Mouse (Mus musculus) erythroid progenitor cell, adult 5-6 weeks (primary cell): ENCODE results near the gene Mbd5. TPM values are rescaled to one million over a fixed set of nuclear protein-coding genes. Genes with fewer than 3 reads are reported as not detected.
A peak's percentile ranks its signal among the peaks of the same experiment; 100 is the strongest.

ENCODE experiments used
- ATAC-seq: replicated peaks from 2 replicates; pipeline ENCODE4 v1.8.0; 2016; ENCODE audit warnings: moderate number of reproducible peaks, mild to moderate bottlenecking, moderate TSS enrichment, inconsistent platforms; ENCODE audit not compliant: poor library complexity, low FRiP score, severe bottlenecking
- total RNA-seq, 2 experiments: library from RNA; stranded (forward) in 1 of 2; stranded (reverse) in 1 of 2; fragments of 150-400 nt in 1 of 2; fragments of 186-747, 209-891 nt in 1 of 2; gene quantifications; 2 replicates each; pipeline versions ENCODE4 v1.2.3 to v1.2.4; 2015 to 2017; ENCODE audit warnings: low replicate concordance in 2 of 2

The Mbd5 gene
- total RNA-seq, 2 experiments from 2014 or later = 15.4 to 46.9 TPM

DNA sequence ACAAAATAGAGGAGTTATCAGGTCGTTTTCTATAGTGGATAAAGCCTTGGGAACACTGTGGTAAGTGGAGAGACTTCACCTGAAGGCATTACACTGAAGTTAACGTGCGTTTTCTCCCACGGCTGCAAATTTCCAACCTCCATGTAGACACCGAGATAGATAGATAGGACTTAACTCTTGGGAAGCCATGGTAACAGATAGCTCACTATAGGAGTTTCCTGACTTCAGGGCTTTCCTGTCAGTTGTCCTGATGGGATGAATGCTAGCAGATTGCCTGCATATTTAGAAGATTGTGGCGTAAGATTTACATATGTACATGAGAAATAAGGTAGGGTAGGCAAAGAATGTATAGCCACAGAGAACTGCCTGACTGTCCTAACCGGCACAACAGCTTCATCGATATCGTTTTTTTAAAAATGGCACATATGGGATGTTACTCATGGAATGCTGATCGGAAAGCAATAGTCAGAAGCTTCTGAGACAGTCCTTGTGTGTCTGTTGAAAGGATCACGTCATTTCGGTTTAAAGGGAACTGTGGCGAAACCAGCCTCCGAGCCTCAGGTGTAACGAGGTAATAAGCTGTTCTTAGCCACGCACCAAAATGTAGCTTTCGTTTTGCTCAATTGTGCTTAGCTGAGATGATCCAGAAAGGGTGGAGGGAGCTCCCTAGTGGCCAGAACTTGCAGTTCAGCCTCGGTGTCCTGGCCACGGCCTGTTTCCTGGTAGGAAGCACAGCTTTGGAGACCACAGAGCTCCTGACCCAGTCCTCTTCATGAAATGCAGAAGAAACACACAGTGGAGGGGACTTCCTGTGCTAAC, 363.5 kb downstream of the Mbd5 start:
- peak; percentile 86 for ATAC-seq

DNA sequence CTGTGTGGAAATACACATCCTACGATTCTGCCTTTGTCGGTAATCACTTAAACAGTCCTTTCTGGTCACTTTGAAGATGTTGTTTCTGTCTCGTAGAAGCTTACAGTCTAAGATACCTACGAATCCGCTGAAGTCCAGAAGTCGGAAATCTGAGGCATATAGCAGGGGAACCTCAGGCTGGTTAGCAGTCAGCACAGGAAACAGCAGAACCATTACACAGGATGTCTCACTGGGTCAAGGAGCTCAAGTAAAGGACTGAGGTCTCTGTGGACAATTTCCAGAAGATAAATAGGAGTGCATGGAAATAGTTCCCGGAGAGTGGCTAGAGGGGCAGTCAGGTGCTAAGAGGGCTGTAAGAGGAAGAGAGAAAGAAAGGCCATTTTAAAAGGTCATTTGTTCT, 384.3 kb downstream of the Mbd5 start:
- no peak for ATAC-seq

DNA sequence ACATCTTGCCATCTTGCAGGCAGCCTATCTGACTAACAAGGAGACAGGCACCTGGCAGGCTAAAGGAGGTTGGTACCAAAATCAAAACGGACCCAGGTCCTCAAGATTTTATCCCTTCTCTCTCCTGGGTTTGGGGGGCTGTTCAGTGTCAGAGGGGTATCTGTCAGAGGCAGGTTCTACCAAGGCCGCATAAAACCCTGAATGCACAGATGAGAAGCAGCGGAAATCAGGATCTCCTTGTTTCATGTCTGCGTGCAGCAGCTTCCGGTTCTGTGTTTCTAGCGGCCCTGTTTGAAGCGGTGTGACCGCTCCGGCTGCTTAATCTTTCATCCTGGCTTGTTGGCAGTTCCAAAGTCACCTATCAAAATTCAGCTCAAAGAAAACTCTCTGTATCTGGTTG, 386.0 kb downstream of the Mbd5 start:
- no peak for ATAC-seq

GRCm38 (mm10) chr2:49344287-49344686, 395.0 kb downstream of the Mbd5 start:
- ATAC-seq = no peak

DNA sequence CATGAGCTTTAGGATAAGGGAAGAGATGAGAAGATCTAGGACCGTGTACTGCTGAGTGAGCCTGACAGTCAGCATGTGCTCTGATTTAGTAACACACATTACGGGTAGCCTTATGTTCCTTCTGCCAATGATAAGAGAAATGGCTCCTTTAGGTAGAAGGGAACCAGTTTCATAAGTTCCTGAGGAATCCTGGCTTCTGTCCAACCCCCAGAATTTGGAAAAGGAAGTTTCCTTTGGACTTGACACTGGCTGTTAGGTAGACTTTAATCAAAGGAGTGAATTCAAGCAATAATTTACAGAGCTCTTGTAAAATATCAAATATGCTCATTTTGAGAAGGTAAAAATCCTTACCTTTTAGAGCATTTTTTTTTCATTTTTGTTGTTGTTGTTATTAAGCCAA, 396.5 kb downstream of the Mbd5 start:
- no peak for ATAC-seq

GRCm38 (mm10) chr2:49349813-49350212, 400.5 kb downstream of the Mbd5 start:
- ATAC-seq = no peak

DNA sequence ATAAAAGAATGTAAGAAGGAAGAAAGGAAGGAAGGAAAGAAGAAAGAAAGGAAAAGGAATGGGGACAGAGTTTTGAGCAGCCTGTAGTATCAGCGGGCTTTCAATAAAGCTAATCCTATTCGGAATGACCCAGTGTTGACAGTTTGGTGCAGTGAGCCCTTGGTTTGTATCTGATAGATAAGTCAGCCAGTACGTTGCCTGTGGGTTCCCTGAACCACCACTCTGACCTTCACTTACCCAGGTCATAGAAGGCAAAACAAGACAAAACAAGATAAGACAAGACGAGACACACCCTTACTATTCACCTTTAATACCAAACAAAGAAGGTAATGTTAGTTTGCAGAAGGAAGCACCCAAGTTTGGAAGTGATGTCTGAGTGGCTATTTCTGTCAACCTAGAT, 401.5 kb downstream of the Mbd5 start:
- no peak for ATAC-seq

- no peak for ATAC-seq
These were observed 404.8 kb downstream of the Mbd5 start for GRCm38 (mm10) chr2:49354066-49354465.

- no peak for ATAC-seq
These were observed 406.6 kb downstream of the Mbd5 start for GRCm38 (mm10) chr2:49355867-49356266.

DNA sequence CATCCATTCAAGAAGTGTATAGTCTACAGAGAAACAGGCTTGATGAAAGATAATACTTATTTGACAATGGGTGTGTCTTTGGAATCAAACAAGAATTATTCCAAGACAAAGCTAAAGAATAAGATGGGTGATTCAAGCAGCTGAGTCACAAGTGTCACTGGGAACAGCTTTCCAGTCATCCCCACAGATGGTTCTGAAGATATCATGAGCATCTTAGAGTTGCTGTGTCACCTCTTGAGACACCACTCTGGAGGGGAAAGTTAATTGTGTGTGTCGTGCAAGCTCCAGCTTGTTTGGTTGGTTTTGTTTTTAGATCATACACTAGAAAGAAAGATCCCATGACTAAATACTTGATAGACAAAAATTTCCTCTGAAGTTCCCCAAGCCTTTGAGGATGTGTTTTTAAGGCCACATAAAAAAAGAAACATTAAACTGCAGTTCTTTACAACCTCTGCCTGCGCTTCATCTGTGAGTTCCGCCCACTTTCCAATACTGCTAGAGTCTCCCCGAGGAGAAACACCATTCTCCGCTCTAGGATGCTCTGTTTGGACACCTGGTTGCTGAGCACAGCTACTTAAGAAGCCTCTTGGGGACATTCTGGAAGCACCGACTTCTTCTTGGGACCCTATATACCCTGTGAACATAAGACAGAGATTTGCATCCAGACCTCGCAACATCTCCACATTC, 409.0 kb downstream of the Mbd5 start:
- no peak for ATAC-seq

DNA sequence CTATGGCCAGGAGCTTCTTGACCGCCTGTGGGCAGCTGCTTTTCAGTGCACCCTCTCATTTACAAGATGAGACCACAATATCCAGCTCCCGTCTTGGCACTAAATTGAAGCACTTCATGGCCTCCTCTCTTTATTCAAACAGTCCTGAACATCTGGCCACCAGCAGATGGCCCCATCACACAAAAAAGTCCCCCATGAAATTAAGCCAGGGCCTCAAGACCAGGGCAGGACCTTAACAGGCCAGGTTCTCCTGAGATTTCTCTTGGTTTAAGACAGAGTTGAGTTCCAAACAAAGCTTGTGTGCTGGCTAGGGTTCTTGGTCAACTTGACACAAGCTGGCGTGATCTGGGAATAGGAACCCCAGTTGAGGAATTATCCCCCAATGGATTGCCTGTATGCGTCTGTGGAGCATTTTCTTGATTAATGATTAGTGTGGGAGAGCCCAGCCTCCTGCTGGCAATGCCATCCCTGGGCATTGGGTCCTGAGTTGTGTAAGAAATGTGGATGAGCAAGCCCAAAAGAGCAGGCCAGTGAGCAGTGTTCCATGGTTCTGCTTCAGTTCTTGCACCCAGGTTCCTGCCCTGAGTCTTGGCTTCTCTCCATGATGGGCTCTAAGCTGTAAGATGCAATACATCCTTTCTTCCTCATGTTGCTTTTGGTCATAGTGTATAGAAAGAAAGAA, 409.7 kb downstream of the Mbd5 start:
- ATAC-seq = no peak

DNA sequence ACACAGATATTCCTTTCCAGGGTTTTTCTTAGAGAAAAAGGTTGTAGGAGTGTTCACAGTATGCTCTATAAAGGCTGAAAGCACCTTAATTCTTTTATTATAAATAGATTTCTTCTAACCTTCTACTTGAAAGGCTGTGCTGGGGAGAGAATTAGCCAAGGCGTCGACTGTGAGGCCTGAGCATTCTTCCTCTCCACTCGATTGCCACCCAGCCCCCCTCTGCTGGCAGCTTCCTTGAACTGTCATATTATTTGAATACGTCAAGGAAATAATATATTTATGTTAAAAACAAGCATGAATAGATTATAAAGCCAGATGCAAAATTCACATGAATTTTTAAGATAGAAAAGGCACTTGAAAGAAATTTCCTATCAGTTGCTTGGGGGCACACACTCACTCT, 410.4 kb downstream of the Mbd5 start:
- ATAC-seq = no peak

DNA sequence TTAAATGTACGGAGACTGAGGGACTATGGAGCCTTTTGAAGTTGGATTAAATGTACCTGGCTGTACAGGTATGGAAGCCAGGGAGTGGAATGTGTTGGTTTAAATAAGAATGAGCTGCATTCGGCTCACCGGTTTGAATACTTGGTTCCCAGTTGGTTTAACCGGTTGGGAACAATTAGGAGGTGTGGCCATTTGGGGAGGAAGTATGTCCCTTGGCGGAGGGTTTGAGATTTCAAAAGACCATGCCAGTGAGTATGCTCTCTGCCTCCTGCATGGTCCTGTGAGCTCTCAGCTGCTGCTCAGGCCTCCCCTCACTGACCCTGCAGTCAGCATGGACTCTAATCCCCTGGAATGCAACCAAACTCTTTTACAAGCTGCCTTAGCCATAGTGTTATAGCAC, 415.2 kb downstream of the Mbd5 start:
- ATAC-seq = no peak

DNA sequence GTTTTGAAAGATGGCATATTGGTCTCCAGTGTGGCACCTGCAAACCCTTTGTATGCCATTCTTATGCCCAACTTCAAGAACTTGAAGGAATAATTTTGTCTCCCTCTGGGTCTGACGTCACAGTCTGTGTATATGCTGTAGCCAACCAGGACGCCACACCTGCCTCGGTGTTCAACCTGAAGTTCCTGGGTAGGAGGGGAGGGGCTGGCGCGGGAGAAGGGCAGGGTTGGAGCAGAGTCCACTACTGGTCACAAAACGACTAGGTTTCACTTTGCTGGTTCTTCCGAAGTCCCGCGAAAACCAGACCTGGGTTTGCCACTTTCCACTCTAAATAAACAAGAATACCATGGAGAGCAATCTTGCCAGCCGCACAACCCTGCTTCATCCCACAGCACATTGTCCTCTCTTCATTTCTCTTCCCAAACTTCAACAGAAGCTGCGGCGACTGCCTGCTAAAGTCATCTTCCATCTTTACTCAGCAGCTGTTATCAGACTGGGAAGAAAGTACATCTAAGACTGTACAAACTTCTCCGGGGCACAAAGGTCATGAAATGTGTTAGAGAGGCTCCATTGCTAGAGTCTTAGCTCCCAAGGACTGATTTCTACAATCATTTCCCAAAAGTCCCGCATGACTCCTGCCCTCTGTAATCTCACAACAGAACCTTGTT, 417.7 kb downstream of the Mbd5 start:
- ATAC-seq = no peak

GRCm38 (mm10) chr2:49367546-49367917, 418.2 kb downstream of the Mbd5 start:
- no peak for ATAC-seq

DNA sequence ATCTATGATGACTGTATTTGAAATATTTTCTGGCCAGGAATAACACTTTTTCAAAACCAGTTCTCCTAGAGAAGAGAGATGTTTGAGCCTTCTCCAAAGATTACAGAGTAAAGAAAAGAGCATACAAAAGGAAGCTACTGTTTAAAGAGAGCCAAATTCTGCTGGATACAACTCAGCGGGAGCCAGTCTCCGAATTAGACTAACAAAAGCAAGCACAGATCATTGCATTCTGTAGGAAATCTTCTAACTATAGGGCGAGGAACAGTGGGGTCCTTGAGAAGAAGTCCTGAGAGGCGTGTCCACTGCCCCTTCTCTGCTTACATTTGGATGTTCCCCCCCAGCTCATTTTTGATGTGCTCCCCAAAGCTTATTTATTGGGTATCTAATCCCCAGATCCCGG, 422.3 kb downstream of the Mbd5 start:
- no peak for ATAC-seq

DNA sequence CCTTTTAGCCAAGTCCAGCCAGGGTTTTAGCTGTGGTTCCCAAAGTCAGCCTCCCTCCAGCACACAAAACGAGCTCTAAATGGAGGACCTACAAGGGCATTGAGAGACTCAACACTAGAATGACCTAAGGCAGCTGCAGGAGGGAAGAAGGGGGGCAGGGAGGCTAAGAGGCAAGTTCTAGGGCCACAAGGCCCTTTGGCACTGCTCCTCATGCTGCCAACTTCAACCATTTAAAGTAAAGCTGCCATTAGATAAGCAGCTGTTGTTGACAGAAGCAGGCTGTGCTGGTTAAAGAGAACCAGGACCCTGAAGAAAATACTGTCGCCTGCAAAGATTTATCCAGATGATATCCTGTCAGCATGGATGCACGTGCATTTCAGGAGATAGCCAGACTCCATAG, 423.3 kb downstream of the Mbd5 start:
- no peak for ATAC-seq
